ENCODE assay signal across 10 mouse cellular contexts in the genomic region with DNA sequence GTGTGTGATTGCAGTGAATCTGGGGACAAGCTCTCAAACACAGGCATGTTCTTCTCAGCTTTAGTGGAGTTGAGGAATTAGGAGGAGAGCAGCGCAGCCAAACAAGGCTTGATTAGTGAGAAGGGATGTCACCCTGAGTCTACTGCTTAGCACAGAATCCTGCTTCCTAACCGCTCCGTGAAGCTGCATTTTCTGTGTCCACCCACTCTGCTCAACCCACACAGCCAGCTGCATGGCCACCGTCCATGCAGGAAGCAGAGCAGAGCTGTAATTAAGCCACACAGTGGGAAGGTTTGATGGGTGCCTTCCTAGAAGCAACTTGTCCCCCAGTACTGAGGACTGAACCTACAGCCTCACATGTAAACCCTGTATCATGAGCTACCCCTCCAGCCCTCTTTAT.
DNase-seq lines count a peak whose midpoint lies in the region; TF ChIP-seq lines count a peak whose summit lies in the region.
"Had no signal": no experiment of that assay in that cellular context is flagged by ENCODE, and none has a peak within 500 bp of the region (broad histone marks: within the 10 kb centered on the region; RNA-seq: fewer than 3 reads in every experiment).

No protein-coding gene starts in this region.

- WGBS in olfactory bulb, adult 2 months: 31% methylated on average over 4 of the region's 4 CpGs

- intact Hi-C loops in left cerebral cortex, postnatal 14 days (cut with DNase I): no loop called here

- TF ChIP-seq CTCF in olfactory bulb, adult 2 months (IDR thresholded peaks at IDR 0.05; ENCODE audit: insufficient read depth, low read depth, low read length): no peak

- DNase-seq in layer of hippocampus, adult 9-11 months: peak; percentile 27
- no peak for DNase-seq in layer of hippocampus, adult 11-12 months (ENCODE audit: low spot score)
- peak; percentile 89 for DNase-seq in brain, adult 2 months (ENCODE audit: low read depth, low spot score)
- peak; percentile 40 to 55 for DNase-seq in left cerebral cortex, postnatal 14 days (ENCODE audit: low spot score in 2 of 2)
- no peak for DNase-seq in urinary bladder, postnatal 14 days (ENCODE audit: low spot score)
- no peak for DNase-seq in cerebellum, adult 18-20 months

- no peak overlapping the region for H3K4me3 ChIP-seq in olfactory bulb, adult 2 months (ENCODE audit: insufficient read depth, low read depth, low read length)
- H3K4me3 ChIP-seq: forebrain, embryonic 15.5 days; hindbrain, embryonic 12.5 days; liver, embryonic 15.5 days had no signal

- peaks cover 22% of the 10 kb centered on the region for H3K4me1 ChIP-seq in olfactory bulb, adult 2 months (ENCODE audit: control insufficient read depth, insufficient read depth, low read length)

- H3K27ac ChIP-seq in olfactory bulb, adult 2 months (ENCODE audit: insufficient read depth, low read depth, low read length): peak overlapping the region; percentile 78
- H3K27ac ChIP-seq: forebrain, embryonic 15.5 days; hindbrain, embryonic 12.5 days; liver, embryonic 15.5 days had no signal

- no peak for TF ChIP-seq POLR2A in olfactory bulb, adult 2 months (IDR thresholded peaks at IDR 0.05; ENCODE audit: insufficient read depth, low read depth, low read length)

Comparison
In these comparisons a context has a peak if more than half of its experiments do, and no peak if none do; other contexts are left out.
1. DNase-seq: peak in layer of hippocampus, adult 9-11 months (single experiment), brain, adult 2 months (single experiment) and left cerebral cortex, postnatal 14 days (2 of 2); none in layer of hippocampus, adult 11-12 months (single experiment), urinary bladder, postnatal 14 days (single experiment) and cerebellum, adult 18-20 months (0 of 2).